Mouse (Mus musculus) urinary bladder, postnatal 25 days (tissue): ENCODE measurements around the gene 2010111I01Rik.
"Not testable (repeated sequence)": the region's sequence is repeated elsewhere in the genome, so short reads cannot be mapped to it uniquely, and the experiment has no call there.

Experiments
- DNase-seq: peaks from one replicate; pipeline ENCODE4 v3.0.0; 2022; ENCODE audit warnings: low spot score

The 2010111I01Rik gene

DNA sequence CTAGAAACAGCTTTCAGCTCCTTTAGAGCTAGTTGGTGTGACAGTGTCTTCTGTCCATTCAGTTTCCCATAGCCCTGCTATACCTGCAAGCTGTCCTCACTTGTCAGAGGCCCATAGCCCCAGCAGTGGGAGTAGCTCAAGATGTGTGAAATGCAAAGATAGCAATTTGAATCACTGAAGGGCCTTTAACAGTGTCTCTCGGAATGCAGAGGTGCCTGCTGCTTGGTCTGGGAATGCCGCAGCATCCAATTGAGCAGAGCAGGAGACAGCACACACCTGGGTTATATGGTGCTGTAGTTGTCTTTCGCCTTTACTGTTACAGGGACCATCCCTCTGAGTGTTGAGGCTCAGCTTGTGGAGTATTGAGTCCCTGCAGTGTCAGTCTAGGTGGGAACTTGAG is 329.0 kb downstream of the 2010111I01Rik start:
- DNase-seq, result no peak

DNA sequence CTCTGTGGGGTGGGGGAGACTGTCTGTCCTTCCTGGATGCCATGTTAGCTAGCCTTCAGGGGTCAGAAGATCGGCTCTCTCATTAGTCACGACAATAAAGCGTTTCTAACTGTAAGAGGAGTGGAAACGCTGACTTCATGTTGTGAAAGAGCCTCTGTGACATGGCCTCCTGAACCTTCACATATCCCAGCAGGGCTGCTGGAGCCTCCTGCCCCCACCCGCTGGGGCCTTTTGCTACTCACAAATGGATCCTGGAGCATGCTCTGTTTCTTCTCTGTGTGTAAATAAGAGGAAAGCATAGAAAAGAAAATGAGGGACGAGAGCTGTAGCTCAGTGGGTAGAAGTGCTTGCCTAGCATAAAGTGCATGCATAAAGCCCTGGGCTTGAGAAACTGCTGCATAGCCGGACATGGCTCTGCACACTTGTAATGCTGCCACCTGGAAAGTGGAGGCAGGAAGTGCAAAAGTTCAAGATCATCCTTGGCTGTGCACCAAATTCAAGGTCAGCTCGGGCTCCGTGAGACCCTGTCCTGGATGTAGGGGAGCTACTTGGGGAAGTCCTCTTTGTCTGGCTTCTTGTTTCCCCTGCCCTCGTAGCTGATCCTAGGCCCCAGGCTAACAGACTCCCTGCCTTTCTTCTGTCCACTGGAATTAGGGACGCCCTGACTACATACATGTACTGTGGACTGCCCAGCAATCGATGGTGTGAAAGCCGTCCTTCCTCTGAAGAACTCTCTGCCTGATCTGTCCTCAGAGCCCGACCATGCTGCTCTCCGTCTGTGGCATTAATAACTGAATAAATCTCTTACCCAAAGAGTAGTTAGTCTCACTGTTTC is 329.9 kb downstream of the 2010111I01Rik start:
- DNase-seq, result no peak

DNA sequence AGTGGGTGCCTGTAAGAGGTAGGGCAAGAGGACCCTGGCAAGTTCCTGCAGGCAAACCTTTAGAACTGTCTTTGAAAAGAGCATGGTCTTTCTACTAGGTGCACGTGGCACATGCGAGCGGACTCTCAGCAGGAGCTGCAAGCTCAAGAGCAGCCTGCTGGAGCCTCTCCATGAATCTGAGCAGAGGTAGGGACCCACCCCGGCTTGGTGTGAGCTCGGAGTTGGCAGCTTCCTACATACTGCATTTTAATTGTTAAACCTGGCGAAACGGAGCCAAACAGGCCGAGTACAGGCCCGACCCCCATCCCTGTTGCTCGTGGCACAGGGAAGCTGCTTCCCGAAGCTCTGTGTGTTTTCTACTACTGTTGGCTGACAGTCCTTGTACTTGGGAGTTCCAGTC is 331.6 kb downstream of the 2010111I01Rik start:
- no peak for DNase-seq

DNA sequence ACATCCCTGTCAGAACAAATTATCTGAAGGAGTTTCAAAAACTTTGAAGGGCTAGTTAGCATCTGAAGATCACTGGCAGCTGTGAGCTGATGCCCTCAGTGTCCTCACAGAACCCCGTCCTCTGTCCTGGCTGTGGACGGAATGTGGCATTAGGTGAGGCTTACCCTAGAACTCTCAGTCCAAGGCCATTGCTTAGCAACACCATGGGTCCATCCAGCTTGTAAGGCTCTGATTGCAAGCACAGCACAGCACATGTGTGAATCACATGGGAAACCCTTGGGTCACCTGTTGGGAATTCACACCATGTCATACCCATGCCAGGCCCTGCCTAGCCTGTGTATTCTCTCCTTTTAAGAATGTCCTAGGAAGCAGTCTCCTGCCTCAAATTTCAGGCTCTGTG is 332.3 kb downstream of the 2010111I01Rik start:
- no peak for DNase-seq

DNA sequence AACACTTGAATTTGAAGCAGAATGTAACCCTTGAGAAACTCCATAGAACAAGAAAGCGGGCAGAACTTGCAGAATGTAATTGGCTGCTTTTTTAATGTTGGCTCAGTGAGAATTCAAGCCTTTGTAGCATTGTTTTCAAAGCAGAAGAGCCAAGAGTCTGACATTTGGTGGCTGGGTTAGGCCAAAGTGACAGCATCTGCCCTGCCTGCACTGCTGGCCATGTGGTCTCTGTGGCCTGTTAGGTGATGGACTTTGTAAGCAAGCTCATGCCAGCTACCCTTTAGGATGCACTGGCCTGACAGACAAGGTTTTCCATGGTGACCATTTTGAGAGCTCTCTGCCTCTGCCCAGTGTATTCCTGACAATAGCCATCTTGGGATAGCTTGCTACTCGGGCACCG is 333.2 kb downstream of the 2010111I01Rik start:
- no peak for DNase-seq

DNA sequence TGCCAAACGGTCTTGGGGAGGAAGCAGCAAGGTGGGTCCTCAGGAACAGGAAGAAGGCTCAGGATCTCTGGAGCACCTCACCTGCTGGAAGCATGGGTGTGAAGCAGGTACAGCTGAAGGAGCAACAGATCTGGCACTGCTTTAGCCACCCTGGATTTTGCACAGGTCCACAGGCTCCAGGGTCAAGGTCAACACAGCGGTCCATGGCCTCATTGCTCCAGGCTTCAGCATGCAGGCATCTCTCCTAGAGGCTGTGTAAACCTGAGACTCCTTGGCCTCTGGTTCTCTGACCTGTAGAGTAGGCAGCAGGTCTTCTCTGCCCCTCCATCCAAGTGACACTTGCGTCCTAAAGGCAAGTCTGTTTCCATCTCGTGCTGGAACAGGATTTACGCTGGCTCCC is 334.2 kb downstream of the 2010111I01Rik start:
- no peak for DNase-seq

DNA sequence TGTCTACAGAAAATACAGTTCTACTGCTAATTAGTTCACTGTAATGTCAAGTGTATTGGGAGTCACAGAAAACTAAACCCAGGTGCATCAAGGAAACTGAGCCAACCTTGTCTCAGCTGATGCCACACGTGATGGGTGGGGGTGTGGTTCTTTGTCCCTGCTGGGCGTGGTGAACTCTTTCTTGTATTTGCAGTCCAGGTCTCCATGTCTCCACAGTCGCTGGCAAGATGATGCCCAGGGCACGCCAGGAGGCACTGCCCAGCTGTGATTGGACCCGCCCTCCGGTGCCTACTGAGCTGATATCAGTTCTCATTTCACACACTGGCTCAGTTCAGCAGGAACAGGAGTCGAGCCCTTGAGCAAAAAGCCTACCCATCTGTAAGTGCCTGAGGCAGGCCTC is 336.2 kb downstream of the 2010111I01Rik start:
- DNase-seq, result no peak

DNA sequence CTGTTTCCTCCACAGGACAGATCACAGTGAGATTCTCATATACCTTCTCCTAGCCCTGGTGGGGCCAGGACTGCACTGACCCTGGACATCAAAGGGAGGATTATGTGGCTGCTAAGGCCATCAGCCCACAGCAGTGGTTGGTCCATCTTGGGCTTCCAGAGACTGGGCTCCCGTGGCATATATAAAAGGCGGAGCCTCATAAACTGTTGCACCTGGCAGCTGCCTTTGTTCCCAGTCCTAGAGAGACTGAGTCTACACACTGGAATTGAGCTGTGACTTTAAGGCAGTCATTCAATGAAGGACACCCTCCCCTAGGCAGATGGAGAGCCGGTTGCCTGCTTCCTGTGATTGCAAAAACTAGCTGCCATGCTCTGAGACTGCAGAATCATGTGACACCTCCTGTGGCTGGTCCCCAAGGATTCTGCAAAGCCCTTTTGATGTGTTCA is 337.1 kb downstream of the 2010111I01Rik start:
- DNase-seq, result no peak

DNA sequence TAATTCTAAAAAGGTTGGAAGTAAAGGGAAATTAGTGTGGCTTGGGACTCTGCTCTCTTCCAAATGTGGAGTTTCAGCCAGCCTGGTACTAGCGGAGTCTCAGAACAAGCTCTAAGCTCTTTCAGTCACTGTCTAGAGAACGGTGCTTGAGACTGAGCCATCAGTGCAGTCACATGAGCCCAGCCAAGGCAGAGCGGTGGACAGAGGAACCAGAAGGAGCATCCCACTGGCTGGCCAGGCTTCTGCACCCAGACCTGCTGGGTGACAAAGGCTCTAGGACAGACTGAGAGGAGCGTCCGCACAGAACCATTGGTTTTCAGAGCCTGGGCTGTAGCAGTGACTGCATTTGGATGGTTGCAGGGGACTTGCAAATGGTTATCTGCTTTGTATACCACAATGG is 337.7 kb downstream of the 2010111I01Rik start:
- DNase-seq, result no peak

DNA sequence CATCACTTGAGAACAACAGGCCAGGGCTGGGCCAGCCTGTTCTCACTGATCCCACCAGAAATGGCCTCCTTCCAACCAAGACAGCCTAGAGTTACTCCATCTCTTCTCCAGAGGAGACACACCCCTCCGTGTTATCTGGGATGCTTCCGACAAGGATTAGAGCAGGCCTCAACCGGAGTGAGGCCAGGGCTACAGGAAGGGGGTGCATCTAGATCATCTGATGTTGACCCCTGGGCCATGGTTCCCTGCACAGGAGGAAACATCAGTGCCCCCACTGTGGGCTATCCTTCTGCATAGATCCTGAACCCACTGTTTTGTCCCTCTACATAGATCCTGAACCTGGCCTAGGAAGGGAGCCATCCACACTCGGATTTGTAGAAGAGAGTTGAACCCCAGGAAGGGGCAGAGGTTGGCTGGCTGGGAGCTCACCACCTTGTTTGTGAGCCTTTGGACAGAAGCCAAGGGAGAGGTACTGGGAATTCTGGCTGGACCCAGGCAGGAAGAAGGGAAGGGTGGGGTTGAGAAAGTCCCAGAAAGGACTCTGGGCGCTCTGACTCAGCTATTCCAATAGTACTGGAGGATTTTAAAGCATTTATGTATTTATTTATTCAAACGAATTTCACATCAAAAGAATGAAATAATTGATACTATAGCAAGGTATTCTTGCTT is 339.6 kb downstream of the 2010111I01Rik start:
- DNase-seq, result no peak

DNA sequence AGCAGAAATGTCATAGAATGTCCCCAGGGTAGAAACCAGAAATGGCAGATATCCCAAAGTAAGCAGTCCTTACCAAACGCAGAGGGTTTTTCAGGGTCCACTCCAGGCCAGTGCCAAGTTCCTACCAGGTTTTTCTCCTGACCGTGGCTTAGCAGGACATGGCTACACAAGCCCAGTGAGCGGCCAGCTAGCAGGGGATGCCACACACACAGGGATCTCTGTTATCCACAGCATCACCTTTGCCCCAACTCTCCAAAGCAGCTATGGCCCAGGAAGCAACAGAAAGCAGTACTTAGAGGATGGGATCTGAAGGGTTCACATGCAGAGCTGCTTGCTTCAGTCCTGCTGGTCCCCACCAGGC is 340.1 kb downstream of the 2010111I01Rik start:
- DNase-seq, result no peak

DNA sequence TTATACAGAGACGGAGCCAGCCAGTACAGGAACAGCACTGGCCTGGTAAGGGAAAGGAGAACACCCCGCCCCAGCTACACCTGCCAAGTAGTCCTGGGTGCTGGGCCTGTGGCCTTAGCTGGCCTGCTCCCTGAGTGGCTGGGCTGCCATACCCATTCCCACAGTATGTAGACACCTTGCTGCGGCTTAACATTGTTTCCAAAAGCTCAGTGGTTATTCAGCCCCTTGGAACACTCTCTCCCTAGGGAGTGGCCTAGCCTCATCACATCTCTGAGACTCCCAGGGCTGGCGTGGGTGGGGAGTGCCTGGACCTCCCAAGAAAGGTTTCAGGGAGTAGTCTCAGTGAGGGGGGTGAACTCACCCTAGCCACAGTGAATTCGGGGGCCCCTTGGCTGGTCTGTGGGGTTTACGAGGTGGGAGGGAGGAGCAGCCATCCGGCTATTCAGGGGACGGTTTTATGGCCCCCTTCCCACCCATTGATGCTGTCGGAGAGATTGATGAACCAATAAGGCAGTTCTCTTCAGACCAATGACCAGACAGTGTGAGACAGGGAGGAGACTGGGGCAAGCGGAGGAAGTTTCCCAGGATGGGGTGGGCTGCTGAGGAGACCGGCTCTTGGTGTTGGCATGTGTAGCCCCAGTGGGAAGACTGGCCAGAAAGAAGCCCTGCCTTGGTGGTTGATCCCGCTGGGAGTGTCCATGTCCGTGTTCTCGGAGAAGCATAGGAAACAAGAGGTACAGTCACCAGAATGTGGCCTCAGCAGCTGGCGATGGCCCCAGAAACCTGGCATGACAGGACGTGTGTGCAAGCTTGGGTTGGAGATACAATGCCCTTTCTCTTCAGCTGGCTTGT is 340.7 kb downstream of the 2010111I01Rik start:
- peak; percentile 35 for DNase-seq

DNA sequence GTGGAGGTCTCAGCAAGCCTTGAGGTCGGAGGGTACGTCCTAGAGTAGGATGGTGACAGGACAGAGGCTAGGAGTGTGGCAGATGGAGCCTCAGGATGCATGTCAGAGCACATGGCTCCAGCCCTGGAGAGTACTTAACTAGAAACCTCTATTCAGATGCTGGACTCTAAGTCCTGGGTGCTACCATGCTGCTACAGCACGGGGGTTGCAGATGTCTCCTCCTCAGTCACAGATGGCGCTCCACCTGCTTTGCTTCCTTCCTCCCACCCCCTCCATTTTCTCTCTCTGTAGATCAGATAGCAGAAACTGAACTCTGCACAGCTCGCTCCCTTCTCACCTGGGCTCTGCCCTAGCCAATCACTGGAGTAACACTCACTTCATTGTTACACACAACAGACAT is 342.1 kb downstream of the 2010111I01Rik start:
- DNase-seq, result no peak

DNA sequence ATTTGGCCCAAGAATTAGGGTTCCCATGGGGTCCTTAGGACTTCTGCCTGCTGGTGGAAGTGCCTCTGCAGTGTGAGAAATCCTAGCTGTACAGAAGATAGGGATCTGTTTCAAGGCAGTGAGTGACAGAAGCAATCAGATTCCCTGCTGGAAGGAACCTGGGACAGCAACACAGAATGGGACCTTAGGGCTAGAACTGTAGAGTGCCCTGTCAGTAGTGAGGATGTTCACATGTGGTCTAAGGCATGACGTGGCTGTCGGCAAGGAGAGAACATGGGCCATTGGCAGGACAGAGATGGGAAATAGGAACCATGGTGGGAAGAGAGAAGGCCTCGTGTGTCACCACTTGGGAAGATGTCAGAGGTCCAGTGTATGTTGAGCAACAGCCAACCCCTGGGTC is 344.9 kb downstream of the 2010111I01Rik start:
- DNase-seq, result no peak

DNA sequence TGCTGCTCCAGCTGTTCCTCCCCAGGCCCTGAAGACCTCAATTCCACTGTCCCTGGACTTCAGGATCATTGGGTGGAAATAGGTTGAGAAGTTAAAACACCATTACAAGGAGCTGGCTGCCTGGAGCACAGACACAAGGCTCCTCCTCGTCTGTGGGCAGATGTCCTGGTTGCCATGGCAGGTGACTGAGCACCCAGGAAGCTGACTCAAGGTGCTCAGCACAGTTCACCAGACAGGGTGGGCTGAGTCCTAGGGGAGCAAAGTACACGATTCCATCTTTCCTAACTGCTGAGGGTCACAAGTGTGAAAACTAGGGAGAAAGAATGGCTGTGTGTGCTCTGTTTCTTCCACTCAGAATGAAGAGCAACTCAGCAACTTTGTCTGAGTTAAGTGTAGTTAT is 346.5 kb downstream of the 2010111I01Rik start:
- DNase-seq, result no peak

DNA sequence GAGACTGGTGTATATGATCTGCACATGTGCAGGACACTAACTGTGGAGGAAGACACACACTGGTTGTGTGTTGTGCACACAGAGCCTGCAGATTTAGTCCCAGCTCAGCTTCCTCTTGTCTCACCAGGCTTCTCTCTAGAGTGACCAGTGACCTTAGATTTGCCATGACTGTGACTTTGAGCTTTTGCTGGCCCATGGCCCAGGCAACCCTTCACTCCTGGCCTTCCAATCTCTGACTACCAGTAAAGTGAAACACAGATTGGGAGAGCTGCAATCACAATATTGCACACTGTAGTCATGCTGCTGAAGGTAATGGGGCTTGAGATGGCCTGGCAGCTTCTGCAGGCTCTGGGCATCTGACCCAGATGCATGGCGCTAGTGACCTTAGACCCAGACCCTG is 348.6 kb downstream of the 2010111I01Rik start:
- no peak for DNase-seq

DNA sequence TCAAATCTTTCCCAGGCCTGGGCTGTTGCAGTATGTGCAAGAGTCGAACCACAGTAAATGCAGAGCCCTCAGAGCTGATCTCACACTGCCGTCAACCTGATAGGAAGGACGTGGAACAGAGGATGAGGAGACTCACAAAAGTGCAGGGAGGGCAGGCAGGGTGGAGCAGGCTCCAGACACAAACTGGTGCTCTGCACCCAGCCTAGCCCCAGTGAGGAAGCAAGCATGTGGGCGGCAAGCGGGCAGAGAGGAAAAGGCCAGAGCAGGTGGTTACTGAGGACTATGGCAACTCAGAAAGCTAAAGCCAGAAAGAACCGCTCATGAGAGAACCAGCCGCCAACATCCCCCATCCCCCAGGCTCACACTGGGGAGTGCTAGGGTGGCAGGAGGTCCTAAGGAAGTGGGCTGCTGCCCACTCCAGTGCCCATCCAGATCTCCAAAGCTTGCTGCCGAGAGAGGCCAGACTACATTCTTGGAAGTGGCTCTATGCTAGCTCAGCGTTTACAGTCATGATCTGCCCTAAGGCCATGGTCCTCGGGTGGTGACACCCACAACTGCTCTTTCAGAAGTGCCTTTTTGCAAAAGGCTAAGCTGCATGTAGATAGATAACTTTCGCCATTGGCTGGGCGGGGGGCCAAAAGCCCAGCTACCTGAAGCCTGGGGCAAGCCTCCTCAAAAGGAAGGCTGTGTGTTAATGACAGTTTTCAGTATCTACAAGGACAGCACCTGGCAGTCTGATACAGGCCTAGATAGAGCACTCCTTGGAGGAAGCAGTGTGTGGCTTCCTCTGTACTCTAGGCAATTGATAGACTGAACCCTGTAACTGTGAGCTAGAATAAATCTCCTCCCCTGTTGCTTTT is 349.3 kb downstream of the 2010111I01Rik start:
- DNase-seq, result no peak

DNA sequence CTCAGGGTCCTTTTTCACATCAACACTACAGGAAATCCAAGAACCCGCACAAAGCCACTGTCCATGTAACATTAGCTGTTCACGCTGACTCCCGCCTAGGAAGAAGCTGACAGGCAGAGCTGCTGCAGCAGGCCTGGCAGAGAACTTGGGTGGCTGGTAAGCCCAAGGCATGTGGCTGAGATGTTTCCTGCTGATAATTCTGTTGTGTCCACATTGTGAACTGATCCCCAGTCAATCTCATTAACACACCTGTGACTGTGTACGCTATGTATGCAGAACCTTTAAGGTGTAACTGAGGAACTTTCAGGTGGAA is 349.9 kb downstream of the 2010111I01Rik start:
- DNase-seq, result no peak

DNA sequence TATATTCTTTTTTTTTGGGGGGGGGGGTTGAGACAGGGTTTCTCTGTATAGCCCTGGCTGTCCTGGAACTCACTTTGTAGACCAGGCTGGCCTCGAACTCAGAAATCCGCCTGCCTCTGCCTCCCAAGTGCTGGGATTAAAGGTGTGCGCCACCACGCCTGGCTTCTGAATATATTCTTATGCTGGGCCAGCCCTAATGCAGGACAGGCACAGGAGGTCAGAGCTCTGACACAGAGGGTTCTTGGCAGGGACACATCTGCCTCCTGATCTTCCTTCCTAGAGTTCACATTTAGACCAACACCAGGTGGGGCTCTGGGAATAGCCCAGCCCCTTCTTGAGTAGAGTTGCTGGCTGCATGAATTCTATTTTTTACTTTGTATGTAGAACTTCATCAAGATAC is 350.4 kb downstream of the 2010111I01Rik start:
- not testable (repeated sequence) for DNase-seq

DNA sequence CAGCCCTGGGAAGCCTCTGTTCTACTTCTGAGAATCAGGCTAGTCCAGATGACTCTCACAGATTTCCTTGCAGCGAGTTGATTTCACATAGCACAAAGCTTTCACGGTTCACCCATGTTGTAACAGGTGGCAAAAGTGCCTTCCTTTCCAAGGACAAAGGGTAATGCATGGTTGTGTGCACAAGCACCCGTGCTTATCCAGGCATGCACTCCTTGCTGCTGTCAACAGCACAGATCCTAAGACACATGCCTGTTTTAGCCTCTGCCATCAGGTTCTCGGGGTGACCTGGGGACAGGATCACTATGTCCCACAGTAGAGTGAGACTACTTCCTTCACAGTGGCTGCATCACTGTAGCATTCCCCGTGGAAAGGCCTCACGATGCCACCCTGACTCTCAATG is 351.1 kb downstream of the 2010111I01Rik start:
- DNase-seq, result no peak

DNA sequence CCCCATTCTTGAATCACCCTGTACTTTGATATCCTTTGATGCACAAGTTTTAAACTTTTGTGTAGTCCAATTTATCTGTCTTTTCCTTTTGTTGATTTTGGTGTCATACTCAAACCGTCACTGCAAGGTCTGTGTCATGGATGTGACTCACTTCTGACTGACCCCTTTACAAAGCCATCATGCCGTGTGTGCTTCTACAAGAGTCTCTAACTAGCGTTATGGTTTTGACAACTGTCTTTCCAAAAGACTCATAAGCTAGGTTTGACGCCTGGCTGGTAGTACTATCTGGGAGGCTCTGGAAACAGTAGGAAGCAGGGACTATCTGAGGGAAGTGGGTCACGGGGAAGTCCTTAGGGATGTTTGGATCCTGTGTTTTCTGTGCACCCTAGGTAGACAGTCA is 351.7 kb downstream of the 2010111I01Rik start:
- no peak for DNase-seq

DNA sequence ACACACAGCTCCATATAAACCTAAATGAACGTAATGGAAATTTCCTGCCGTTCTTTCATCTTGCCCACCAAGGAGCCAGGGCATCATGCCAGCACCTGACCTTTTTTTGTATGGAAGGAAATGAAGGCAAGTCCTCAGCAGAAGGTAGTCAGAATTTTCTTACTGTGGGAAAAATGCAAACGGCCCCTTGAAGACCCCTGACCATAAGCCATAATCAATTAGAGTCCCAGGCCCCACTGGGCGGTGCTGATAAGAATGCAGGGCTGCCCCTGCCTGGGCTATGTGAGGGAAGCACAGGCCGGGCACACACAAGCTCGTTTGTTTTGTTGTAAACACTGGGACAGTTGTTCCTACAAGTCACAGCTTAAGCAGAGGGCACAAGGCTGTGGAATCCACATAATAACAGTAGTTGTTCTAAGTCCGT is 353.0 kb downstream of the 2010111I01Rik start:
- no peak for DNase-seq
